Mouse (Mus musculus) embryo, embryonic 11 days (tissue): ENCODE results near the gene Papola.

ENCODE experiments used
- DNase-seq: peaks from one replicate; pipeline ENCODE4 v3.0.0-alpha.2; 2015

The Papola gene

GRCm38 (mm10) chr12:105867646-105868045 lies 83.2 kb downstream of the Papola start:
- no peak for DNase-seq

GRCm38 (mm10) chr12:105869242-105869641 lies 84.7 kb downstream of the Papola start:
- no peak for DNase-seq

DNA sequence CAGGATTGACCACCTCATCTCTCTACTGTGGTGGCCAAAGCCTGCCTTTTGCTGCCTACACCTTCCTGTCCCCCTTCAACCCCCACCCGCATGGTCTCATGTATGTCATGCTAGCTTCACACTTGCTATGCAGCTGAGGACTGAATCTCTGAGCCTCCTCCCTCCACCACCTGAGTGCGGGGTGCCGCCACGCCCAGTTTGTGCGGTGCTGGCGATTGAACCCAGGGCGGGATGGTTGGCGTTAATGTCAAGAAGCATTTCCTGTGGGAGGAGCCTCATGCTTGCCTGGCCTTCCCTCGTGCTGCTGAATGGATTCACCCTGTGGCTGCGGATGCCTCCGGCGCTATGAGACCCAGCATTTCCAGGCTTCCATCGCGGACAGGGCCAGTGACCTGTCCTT lies 85.2 kb downstream of the Papola start:
- no peak for DNase-seq

DNA sequence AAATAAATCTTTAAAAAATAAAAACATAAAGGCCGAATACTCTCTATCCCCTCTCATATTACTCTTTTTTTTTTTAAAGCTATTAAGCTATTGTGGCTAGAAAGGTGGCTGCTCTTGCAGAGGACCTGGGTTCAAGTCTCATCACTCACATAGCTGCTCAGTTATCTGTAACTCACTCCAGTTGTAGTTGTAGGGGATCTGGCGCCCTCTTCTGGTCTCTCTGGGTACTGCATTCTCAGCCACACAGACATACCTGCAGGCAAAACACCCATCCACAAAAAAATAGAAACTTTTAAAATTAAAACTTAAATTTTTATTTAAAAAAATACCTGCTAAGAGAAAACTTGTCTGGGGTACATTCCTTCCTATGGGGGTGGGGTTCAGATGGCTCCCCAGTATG lies 88.8 kb downstream of the Papola start:
- no peak for DNase-seq

GRCm38 (mm10) chr12:105875112-105875511 lies 90.6 kb downstream of the Papola start:
- DNase-seq = peak; percentile 32

GRCm38 (mm10) chr12:105876521-105876920 lies 92.0 kb downstream of the Papola start:
- DNase-seq = no peak

- DNase-seq = no peak
Observed at GRCm38 (mm10) chr12:105876931-105877330, 92.4 kb downstream of the Papola start.

GRCm38 (mm10) chr12:105878746-105879145 lies 94.3 kb downstream of the Papola start:
- no peak for DNase-seq

DNA sequence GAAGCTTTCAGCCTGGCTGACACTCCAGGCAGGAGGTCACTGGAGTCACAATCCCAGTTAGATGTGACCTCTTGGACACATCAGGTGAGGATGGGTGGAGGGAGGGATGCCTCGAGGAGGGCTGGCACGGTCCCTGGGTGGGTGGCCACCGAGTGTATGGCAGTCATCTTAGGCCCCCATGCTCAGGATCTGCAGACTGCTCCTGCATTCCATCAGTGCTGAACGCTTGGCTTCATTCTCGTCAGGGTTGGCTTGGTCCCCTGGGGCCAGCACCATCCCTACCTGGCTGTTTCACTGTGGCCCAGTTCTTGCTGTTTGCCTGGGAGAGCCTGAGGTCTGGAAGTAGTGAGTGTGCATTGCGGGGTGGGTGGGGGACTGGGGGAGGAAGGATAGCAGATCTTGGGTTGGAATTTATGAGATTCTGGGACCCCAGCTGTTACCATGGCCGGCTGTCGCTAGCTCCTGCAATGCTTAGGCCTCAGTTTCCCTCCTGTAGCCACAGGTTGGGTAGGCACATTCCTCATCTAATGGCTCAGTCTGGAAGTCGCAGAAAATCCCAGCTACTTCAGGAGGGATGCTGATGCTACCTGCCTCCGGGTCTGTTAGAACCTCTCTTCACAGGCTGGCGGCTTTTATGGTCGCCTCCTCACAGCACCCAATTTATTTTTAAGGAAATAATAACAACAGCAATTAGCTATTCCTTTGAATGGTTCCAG lies 99.5 kb downstream of the Papola start:
- no peak for DNase-seq

- peak; percentile 43 for DNase-seq
Observed at GRCm38 (mm10) chr12:105884515-105885323, 100.2 kb downstream of the Papola start.
